Mouse (Mus musculus) liver, embryonic 16.5 days (tissue): ENCODE data around the gene Tigd4. TPM values are rescaled to one million over a fixed set of nuclear protein-coding genes. Genes with fewer than 3 reads are reported as not detected.

Experiments
- ATAC-seq: fragments of 200-750 bp; cut with Nextera tagmentation; 2 replicates; pipeline ENCODE4 v1.8.0; 2017; ENCODE audit warnings: low read depth, mild to moderate bottlenecking, moderate number of reproducible peaks, moderate library complexity
- H3K27ac ChIP-seq: fragments of 300-500 bp; sonication (generic); 2 replicates; pipeline ENCODE4 v1.5.1; 2014; ENCODE audit warnings: mild to moderate bottlenecking, low read length
- H3K27me3 ChIP-seq: fragments of 300-500 bp; sonication (generic); 2 replicates; pipeline ENCODE4 v1.6.1; 2014; ENCODE audit warnings: low read depth, low read length, mixed read lengths; ENCODE audit not compliant: control insufficient read depth, insufficient read depth
- H3K36me3 ChIP-seq: fragments of 300-500 bp; sonication (generic); 2 replicates; pipeline ENCODE4 v1.6.1; 2014; ENCODE audit warnings: mild to moderate bottlenecking; ENCODE audit not compliant: control insufficient read depth, insufficient read depth
- H3K4me1 ChIP-seq: fragments of 300-500 bp; sonication (generic); 2 replicates; pipeline ENCODE4 v1.6.1; 2014; ENCODE audit warnings: low read depth, low read length, mixed read lengths; ENCODE audit not compliant: control insufficient read depth
- H3K4me2 ChIP-seq: fragments of 300-500 bp; sonication (generic); 2 replicates; pipeline ENCODE4 v1.6.1; 2014; ENCODE audit warnings: low read depth, low read length, mixed read lengths
- H3K4me3 ChIP-seq: fragments of 300-500 bp; sonication (generic); 2 replicates; pipeline ENCODE4 v1.5.1; 2014; ENCODE audit warnings: low read depth, mild to moderate bottlenecking, low read length
- H3K9ac ChIP-seq: fragments of 300-500 bp; sonication (generic); 2 replicates; pipeline ENCODE4 v1.6.1; 2014; ENCODE audit warnings: low read depth, low read length
- H3K9me3 ChIP-seq: fragments of 300-500 bp; sonication (generic); replicated peaks from 2 replicates; pipeline ENCODE4 v1.6.1; 2016; ENCODE audit warnings: low read length; ENCODE audit not compliant: control insufficient read depth
- WGBS: fragments of 180-500 bp; shearing (Covaris S2); extraction: QIAGEN DNeasy Blood & Tissue Kit; methylation state at CpG from one replicate; pipeline ENCODE4 v1.1.7; 2014; ENCODE audit not compliant: insufficient replicate concordance; 5-methylcytosine and 5-hydroxymethylcytosine counted together
- polyA plus RNA-seq: library from polyadenylated mRNA; unstranded; fragments of >200 nt; fragmentation: Nextera tagmentation; extraction: Ambion mirVana; gene quantifications from 2 replicates; pipeline ENCODE4 v1.2.1, GENCODE M21; 2015

Tigd4 gene
- polyA plus RNA-seq, 1 experiment from 2014 or later = 0.05 TPM

DNA sequence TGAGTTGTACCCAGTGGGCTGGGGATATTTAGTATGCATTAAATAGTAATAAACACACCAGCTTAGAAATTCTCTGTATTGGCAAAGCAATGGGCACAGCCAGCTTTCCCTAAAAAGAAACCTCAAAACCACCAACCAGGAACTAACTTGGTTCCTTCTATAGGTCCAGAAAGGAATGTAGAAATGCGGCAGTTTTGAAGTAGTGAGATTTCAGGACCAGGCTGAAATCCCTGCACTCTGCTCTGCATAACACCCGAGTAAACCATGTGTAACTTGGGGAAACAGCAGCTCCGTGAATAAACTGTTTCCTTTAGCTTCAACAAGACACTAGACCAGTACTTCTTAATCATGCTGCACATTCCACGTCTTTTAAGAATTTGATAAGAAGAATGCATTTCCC lies 12.7 kb upstream of the Tigd4 start:
- H3K9me3 ChIP-seq = no peaks in the 10 kb centered on the region
- H3K27ac ChIP-seq = no peak overlapping the region
- no peak overlapping the region for H3K4me2 ChIP-seq
- H3K4me1 ChIP-seq = peaks cover 15% of the 10 kb centered on the region; the same call in 1 of the 2 replicates
- no peak overlapping the region for H3K4me3 ChIP-seq
- WGBS = 19% methylated on average over 4 of the region's 4 CpGs
- ATAC-seq = no peak
- no peak overlapping the region for H3K9ac ChIP-seq
- H3K36me3 ChIP-seq = no peaks in the 10 kb centered on the region
- H3K27me3 ChIP-seq = no peaks in the 10 kb centered on the region; the same call in 1 of the 2 replicates

DNA sequence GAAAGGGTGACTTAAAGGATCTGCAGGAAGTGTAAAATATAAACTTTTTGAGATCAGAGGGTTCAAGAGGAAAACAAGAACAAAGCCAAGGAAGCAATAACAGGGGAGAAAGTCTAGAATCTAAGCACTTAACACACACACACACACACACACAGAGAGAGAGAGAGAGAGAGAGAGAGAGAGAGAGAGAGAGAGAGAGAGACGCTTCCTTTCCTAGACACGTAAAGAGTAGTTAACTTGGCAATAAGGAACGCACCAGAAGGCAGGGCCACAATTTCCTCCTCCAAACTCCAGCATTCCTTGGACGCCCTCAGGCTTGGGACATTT lies 11.7 kb upstream of the Tigd4 start:
- H3K4me2 ChIP-seq = peak overlapping the region; percentile 93
- peak overlapping the region; percentile 69; the same call in 1 of the 2 replicates for H3K27ac ChIP-seq
- H3K9me3 ChIP-seq = no peaks in the 10 kb centered on the region
- H3K36me3 ChIP-seq = no peaks in the 10 kb centered on the region
- no peaks in the 10 kb centered on the region; the same call in 1 of the 2 replicates for H3K27me3 ChIP-seq
- H3K4me3 ChIP-seq = peak overlapping the region; percentile 81
- H3K9ac ChIP-seq = peak overlapping the region; percentile 69
- ATAC-seq = no peak
- 0% methylated on average over 4 of the region's 4 CpGs for WGBS
- H3K4me1 ChIP-seq = peaks cover 15% of the 10 kb centered on the region; the same call in 1 of the 2 replicates

DNA sequence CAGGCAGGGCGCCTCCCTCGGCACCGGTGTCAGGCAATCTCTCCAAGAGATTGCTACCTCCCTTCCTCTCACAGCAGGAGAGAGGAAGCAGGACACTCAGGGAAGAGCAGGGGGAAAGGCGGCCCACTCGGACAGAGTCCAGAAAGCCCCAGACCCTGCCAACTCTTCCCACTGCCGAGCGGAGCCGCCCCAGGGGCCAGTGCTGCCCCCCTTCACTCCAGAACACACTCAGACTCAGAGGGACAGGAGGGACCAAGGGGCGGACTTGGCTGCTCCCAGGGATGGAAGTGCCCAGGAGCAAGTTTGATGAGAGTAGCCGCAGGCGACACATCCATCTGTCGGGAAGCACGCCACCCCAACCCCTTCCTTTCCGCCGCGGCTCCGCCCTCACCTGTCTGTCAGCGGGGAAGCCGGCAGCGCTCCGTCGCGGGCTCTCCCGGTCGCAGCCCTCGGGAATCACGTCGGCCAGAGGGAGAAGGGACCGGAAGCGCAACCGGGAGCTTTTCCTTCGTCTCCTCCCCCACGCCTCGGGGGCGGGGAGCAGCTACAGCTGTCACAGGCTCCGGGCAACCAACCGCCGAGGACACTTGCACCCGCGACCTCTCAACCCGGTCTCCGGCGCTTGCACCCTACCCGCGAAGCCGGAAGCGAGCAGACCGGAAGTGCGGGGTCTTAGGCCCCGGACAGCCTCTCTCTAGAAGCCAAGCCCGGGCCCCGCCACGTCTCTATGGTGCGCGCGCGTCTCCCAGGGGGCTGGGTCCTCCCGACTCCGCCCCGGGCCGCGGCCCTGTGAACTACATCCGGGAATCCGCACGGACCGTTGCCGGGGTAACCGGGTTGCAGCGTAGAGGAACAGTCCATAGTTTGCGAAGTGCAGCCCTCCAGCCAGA lies 11.1 kb upstream of the Tigd4 start, which contains the start of gene Arfip1:
Gene Arfip1, minus strand, starts transcription at position 603 of the 890 bp plus-strand sequence.
- H3K27ac ChIP-seq = peak within 1 kb of the TSS; percentile 69
- H3K4me1 ChIP-seq = peaks cover 15% of the 10 kb centered on the region; the same call in 1 of the 2 replicates
- no peaks in the 10 kb centered on the region for H3K36me3 ChIP-seq
- H3K4me3 ChIP-seq = peak within 1 kb of the TSS; percentile 81
- ATAC-seq = peak; percentile 99
- peak within 1 kb of the TSS; percentile 93 for H3K4me2 ChIP-seq
- under 1% methylated on average over 70 of the region's 70 CpGs for WGBS
- H3K9me3 ChIP-seq = no peaks in the 10 kb centered on the region
- no peaks in the 10 kb centered on the region; the same call in 1 of the 2 replicates for H3K27me3 ChIP-seq
- H3K9ac ChIP-seq = peak within 1 kb of the TSS; percentile 69

DNA sequence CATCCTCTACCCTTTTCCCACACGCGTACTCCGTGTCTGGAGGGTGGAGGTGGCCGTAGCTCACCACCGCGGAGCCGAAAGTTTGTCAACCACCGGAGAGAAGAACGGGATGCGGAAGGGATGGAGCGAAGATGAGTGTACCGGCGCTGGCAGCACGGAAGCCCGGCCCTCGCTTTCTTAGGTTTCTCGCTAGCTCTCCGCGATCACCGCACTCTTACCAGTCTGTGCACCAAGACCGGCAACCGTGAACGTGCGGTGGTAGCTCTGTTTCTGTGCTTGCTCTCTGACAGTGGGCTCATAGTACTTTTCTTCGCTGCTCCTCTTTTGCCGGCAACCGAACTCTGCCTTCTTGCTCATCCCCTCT lies 10.5 kb upstream of the Tigd4 start:
- under 1% methylated on average over 27 of the region's 27 CpGs for WGBS
- H3K27me3 ChIP-seq = no peaks in the 10 kb centered on the region; the same call in 1 of the 2 replicates
- no peak overlapping the region for H3K27ac ChIP-seq
- no peak for ATAC-seq
- H3K9me3 ChIP-seq = no peaks in the 10 kb centered on the region
- peak overlapping the region; percentile 81 for H3K4me3 ChIP-seq
- H3K36me3 ChIP-seq = no peaks in the 10 kb centered on the region
- peak overlapping the region; percentile 56 for H3K9ac ChIP-seq
- H3K4me2 ChIP-seq = peak overlapping the region; percentile 93
- peaks cover 15% of the 10 kb centered on the region; the same call in 1 of the 2 replicates for H3K4me1 ChIP-seq

DNA sequence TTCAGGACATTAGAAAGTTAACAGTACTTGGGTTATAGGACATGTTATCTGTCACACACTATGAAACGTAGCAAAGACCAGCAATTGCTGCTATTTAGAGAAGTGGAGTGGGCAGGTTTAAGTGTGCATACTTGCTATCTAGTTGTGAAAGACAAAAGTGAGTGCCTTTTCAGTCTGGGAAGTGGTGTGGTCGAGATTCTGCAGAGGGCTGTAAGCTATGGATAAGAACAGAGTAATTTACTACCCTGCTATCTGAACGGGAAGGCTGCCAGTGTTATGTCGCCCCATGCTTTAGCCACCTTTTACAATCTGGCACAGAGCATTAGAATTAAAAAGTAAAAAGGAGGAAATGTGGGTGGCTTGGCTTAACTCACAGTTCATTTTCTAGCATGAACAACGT lies 6.6 kb upstream of the Tigd4 start:
- no peak for ATAC-seq
- H3K4me3 ChIP-seq = no peak overlapping the region
- peaks cover 8% of the 10 kb centered on the region; the same call in 1 of the 2 replicates for H3K4me1 ChIP-seq
- H3K9ac ChIP-seq = no peak overlapping the region
- no peak overlapping the region for H3K27ac ChIP-seq
- no peaks in the 10 kb centered on the region; the same call in none of the 2 replicates for H3K27me3 ChIP-seq
- no peak overlapping the region for H3K4me2 ChIP-seq
- no peaks in the 10 kb centered on the region for H3K36me3 ChIP-seq
- no peaks in the 10 kb centered on the region for H3K9me3 ChIP-seq
- WGBS = 23% methylated on average over 5 of the region's 5 CpGs

DNA sequence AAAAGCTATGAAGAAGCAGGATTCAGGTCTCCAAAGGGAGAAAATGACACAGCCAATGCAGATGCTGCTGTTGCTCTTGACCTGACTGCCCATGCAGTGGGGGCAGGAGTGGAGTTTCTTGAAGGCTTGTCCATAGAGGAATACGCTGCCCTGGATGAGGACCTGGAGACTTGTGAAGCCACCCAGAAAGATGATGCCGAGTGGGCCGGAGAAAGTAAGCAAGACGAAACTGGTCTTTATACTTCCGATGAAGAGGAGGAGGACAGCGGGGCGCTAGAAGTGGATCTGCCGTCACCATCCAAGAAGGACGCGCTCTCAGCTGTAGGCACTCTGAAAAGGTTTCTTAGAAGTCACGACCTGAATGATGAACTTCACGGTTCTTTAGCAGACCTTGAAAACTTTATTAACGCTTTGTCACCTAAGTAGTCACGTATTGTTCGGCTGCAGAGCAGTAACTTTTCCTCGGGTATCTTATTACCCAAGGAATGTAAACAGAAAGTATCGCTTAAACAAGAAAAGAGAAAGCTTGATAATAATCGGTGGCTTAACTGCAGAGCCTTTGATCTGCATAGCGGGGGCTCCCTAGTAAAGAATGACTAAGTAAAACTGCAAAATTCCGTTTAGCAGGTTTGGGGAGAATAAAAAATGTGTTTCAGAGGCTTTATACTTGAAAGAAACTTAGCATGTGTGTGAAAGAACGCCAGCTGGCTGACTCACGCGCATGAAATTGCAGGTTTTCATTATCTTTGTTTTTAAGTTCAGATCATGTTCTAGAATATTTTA lies 1.7 kb downstream of the Tigd4 start:
- peaks cover 3% of the 10 kb centered on the region for H3K4me1 ChIP-seq
- H3K9ac ChIP-seq = peak overlapping the region; percentile 18; the same call in 1 of the 2 replicates
- peak overlapping the region; percentile 57 for H3K4me2 ChIP-seq
- peak overlapping the region; percentile 54 for H3K4me3 ChIP-seq
- ATAC-seq = no peak
- WGBS = 5% methylated on average over 23 of the region's 23 CpGs
- no peaks in the 10 kb centered on the region for H3K9me3 ChIP-seq
- peaks cover 15% of the 10 kb centered on the region for H3K27me3 ChIP-seq
- no peak overlapping the region for H3K27ac ChIP-seq
- H3K36me3 ChIP-seq = no peaks in the 10 kb centered on the region

DNA sequence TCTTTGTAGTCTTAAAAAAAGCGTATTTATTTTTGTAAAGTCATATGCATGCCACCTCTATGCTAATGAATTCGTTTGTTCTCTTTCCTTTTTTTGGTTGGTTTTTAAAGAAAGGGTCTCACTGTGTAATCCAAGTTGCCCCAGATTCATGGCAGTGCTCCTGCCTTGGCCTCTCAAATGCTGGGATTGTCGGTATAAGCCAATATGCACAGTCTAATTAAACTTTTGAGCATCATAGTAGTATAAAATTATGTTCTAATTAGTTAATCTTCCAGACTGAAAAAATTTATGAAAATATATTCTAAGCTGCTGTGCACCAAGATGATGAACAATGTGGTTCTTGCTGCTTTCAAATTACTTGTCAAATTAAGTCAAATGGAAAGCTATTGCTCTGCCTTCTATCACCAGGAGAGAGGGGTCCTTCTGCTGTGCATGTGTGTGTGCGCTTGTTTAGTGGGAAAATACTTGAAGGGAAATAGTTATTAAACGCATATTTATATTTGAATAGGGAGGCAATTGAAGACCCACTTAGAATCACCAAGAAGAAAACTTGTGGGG lies 2.4 kb downstream of the Tigd4 start:
- peak overlapping the region; percentile 57 for H3K4me2 ChIP-seq
- no peak overlapping the region for H3K27ac ChIP-seq
- ATAC-seq = no peak

DNA sequence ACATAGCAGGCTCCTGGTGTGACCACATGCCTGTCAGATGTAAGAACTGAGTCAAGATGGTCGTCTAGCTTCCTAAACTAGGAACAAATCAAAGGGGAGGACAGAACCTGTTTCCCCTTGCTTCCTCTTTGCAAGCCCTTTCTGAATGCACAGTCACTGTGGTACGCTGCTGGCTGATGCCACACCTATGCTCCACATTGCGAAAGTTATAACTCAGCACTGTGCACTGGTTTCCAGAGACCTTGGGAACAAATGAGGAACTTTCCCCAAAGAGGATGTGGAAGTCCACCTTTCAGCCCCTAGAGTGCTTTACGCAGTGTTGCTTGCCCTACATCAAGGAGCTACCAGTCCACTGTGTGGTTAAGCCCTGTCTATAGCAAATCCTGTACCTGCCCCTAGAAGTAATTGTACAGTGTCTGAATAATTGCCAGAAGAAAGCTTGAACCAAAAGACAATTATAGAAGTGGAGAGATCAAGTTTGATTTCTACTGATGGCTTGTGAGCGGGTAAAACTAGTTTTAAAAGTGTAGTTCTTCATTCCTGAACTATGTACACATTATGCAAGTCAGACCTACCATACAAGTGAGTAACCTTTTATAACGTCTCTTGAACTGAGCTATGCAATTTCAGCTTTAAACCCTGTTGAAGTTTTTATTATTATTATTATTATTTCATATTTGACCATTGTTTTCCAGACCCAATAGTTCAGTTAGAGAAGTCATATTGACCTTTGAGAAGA lies 4.8 kb downstream of the Tigd4 start:
- Histone ChIP-seq H3K4me3 (no peak overlapping the region), H3K27me3 (peaks cover 15% of the 10 kb centered on the region), H3K9me3 (no peaks in the 10 kb centered on the region), H3K9ac (no peak overlapping the region), H3K36me3 (no peaks in the 10 kb centered on the region), H3K4me2 (no peak overlapping the region), H3K4me1 (peaks cover 3% of the 10 kb centered on the region), H3K27ac (no peak overlapping the region)
- ATAC-seq = no peak
- 33% methylated on average over 6 of the region's 6 CpGs for WGBS

More for the DNA sequence above, 2.4 kb downstream of the Tigd4 start:
- H3K36me3 ChIP-seq = no peaks in the 10 kb centered on the region
- no peak overlapping the region for H3K4me3 ChIP-seq
- no peaks in the 10 kb centered on the region for H3K9me3 ChIP-seq
- H3K27me3 ChIP-seq = peaks cover 15% of the 10 kb centered on the region
- peaks cover 3% of the 10 kb centered on the region for H3K4me1 ChIP-seq
- 34% methylated on average over 5 of the region's 5 CpGs for WGBS
- H3K9ac ChIP-seq = no peak overlapping the region
